Mouse (Mus musculus) ovary, adult 18-20 months (tissue): Measurements from ENCODE around the gene Olfr462.

Source experiments
- DNase-seq: peaks from one replicate; pipeline ENCODE4 v3.0.0; 2022; ENCODE audit warnings: low spot score, mixed read lengths

Olfr462 gene

GRCm38 (mm10) chr11:87847884-87848283 lies 44.2 kb downstream of the Olfr462 start:
- no peak for DNase-seq

GRCm38 (mm10) chr11:87846968-87847600 lies 45.0 kb downstream of the Olfr462 start:
- DNase-seq: no peak

- DNase-seq: no peak
These were observed 50.6 kb downstream of the Olfr462 start for GRCm38 (mm10) chr11:87841436-87841835.

GRCm38 (mm10) chr11:87840676-87841075 lies 51.4 kb downstream of the Olfr462 start:
- DNase-seq: no peak
